Mouse (Mus musculus): ENCODE results near the gene Pde4d. TPM values are rescaled to one million over a fixed set of nuclear protein-coding genes. Genes with fewer than 3 reads are reported as not detected.

The Pde4d gene
- total and polyA plus RNA-seq, 3 experiments = 18.5 to 18.8 TPM; not detected in 1

GRCm38 (mm10) chr13:108528343-108528742, 78.6 kb downstream of the Pde4d start:
- H3K27ac ChIP-seq (ENCODE audit: control insufficient read depth, low read depth, low read length) = no peak overlapping the region
- H3K4me1 ChIP-seq (ENCODE audit: control insufficient read depth in 1 of 2, insufficient read depth in 2 of 2, low read length in 2 of 2) = no peaks in the 10 kb centered on the region
- H3K36me3 ChIP-seq (ENCODE audit: control insufficient read depth in 1 of 2, insufficient read depth in 2 of 2, low read length in 2 of 2) = no peaks in the 10 kb centered on the region
- no peak for DNase-seq (ENCODE audit: low read depth, low spot score)
- H3K9ac ChIP-seq (ENCODE audit: control insufficient read depth, low read depth, low read length, poor library complexity, severe bottlenecking) = no peak overlapping the region
- no peak overlapping the region for H3K4me3 ChIP-seq (ENCODE audit: control insufficient read depth in 1 of 2, insufficient read depth in 1 of 2, low read depth in 2 of 2, low read length in 2 of 2)
- no peaks in the 10 kb centered on the region for H3K79me2 ChIP-seq (ENCODE audit: control insufficient read depth, insufficient read depth, low read length, poor library complexity)
- H3K9me3 ChIP-seq (replicated peaks; ENCODE audit: insufficient read depth, low read length) = no peaks in the 10 kb centered on the region
- no peaks in the 10 kb centered on the region; a peak in 1 of 4 replicates for H3K27me3 ChIP-seq (ENCODE audit: control insufficient read depth in 1 of 2, insufficient read depth in 2 of 2, low read length in 2 of 2)
- TF ChIP-seq EP300 (IDR thresholded peaks at IDR 0.05; ENCODE audit: low read depth in 1 of 2, low read length in 2 of 2) = no peak
- TF ChIP-seq ETS1 (IDR thresholded peaks at IDR 0.05; ENCODE audit: low read depth, low read length) = no peak
- TF ChIP-seq MEF2A (IDR thresholded peaks at IDR 0.05; ENCODE audit: extremely low read depth, insufficient replicate concordance, low read depth, low read length, poor library complexity, severe bottlenecking) = no peak
- TF ChIP-seq NRF1 (IDR thresholded peaks at IDR 0.05; ENCODE audit: insufficient read depth, low read depth, low read length, poor library complexity, severe bottlenecking) = no peak
- TF ChIP-seq UBTF (IDR thresholded peaks at IDR 0.05; ENCODE audit: borderline replicate concordance, insufficient read depth, low read depth, low read length) = no peak
- TF ChIP-seq TBP (IDR thresholded peaks at IDR 0.05; ENCODE audit: low read depth, low read length) = no peak
- TF ChIP-seq ZMIZ1 (IDR thresholded peaks at IDR 0.05; ENCODE audit: low read depth, low read length) = no peak
- TF ChIP-seq CHD1 (IDR thresholded peaks at IDR 0.05; ENCODE audit: low read depth, low read length) = no peak
- no peak for TF ChIP-seq USF1 (IDR thresholded peaks at IDR 0.05; ENCODE audit: low read depth, low read length)

- no peaks in the 10 kb centered on the region; a peak in 1 of 4 replicates for H3K27me3 ChIP-seq (ENCODE audit: control insufficient read depth in 1 of 2, insufficient read depth in 2 of 2, low read length in 2 of 2)
- no peak overlapping the region for H3K9ac ChIP-seq (ENCODE audit: control insufficient read depth, low read depth, low read length, poor library complexity, severe bottlenecking)
- H3K4me1 ChIP-seq (ENCODE audit: control insufficient read depth in 1 of 2, insufficient read depth in 2 of 2, low read length in 2 of 2) = no peaks in the 10 kb centered on the region
- no peak for TF ChIP-seq NRF1 (IDR thresholded peaks at IDR 0.05; ENCODE audit: insufficient read depth, low read depth, low read length, poor library complexity, severe bottlenecking)
- TF ChIP-seq MXI1 (IDR thresholded peaks at IDR 0.05; ENCODE audit: low read depth, low read length) = no peak
- H3K9me3 ChIP-seq (replicated peaks; ENCODE audit: insufficient read depth, low read length) = no peaks in the 10 kb centered on the region
- no peak overlapping the region for H3K27ac ChIP-seq (ENCODE audit: control insufficient read depth, low read depth, low read length)
- DNase-seq (ENCODE audit: low read depth, low spot score) = no peak
- H3K36me3 ChIP-seq (ENCODE audit: control insufficient read depth in 1 of 2, insufficient read depth in 2 of 2, low read length in 2 of 2) = no peaks in the 10 kb centered on the region
- H3K79me2 ChIP-seq (ENCODE audit: control insufficient read depth, insufficient read depth, low read length, poor library complexity) = no peaks in the 10 kb centered on the region
- H3K4me3 ChIP-seq (ENCODE audit: control insufficient read depth in 1 of 2, insufficient read depth in 1 of 2, low read depth in 2 of 2, low read length in 2 of 2) = no peak overlapping the region
These were observed 83.1 kb downstream of the Pde4d start for GRCm38 (mm10) chr13:108532875-108533274.

- DNase-seq (ENCODE audit: low read depth, low spot score) = no peak
- Histone ChIP-seq H3K79me2 (ENCODE audit: control insufficient read depth, insufficient read depth, low read length, poor library complexity) (no peaks in the 10 kb centered on the region), H3K9ac (ENCODE audit: control insufficient read depth, low read depth, low read length, poor library complexity, severe bottlenecking) (no peak overlapping the region), H3K27ac (ENCODE audit: control insufficient read depth, low read depth, low read length) (no peak overlapping the region), H3K36me3 (ENCODE audit: control insufficient read depth in 1 of 2, insufficient read depth in 2 of 2, low read length in 2 of 2) (no peaks in the 10 kb centered on the region), H3K27me3 (ENCODE audit: control insufficient read depth in 1 of 2, insufficient read depth in 2 of 2, low read length in 2 of 2) (no peaks in the 10 kb centered on the region; a peak in 1 of 4 replicates), H3K4me3 (ENCODE audit: control insufficient read depth in 1 of 2, insufficient read depth in 1 of 2, low read depth in 2 of 2, low read length in 2 of 2) (no peak overlapping the region), H3K9me3 (replicated peaks; ENCODE audit: insufficient read depth, low read length) (no peaks in the 10 kb centered on the region), H3K4me1 (ENCODE audit: control insufficient read depth in 1 of 2, insufficient read depth in 2 of 2, low read length in 2 of 2) (no peaks in the 10 kb centered on the region)
- TF ChIP-seq SMC3 (IDR thresholded peaks at IDR 0.05; ENCODE audit: low read depth, low read length) (no peak), ELF1 (IDR thresholded peaks at IDR 0.05; ENCODE audit: low read depth, low read length) (no peak), CHD2 (IDR thresholded peaks at IDR 0.05; ENCODE audit: low read length) (no peak), ETS1 (IDR thresholded peaks at IDR 0.05; ENCODE audit: low read depth, low read length) (no peak), MAX (IDR thresholded peaks at IDR 0.05; ENCODE audit: low read length) (no peak), UBTF (IDR thresholded peaks at IDR 0.05; ENCODE audit: borderline replicate concordance, insufficient read depth, low read depth, low read length) (no peak), NELFE (IDR thresholded peaks at IDR 0.05; ENCODE audit: low read depth, low read length) (no peak), POLR2A (IDR thresholded peaks at IDR 0.05; ENCODE audit: control insufficient read depth in 1 of 2, insufficient read depth in 1 of 2, low read depth in 1 of 2, low read length in 2 of 2, poor library complexity in 1 of 2) (no peak), RAD21 (IDR thresholded peaks at IDR 0.05; ENCODE audit: low read depth, low read length) (no peak), RCOR1 (IDR thresholded peaks at IDR 0.05; ENCODE audit: low read depth, low read length) (no peak)
These were observed 86.7 kb downstream of the Pde4d start for GRCm38 (mm10) chr13:108536436-108536835.

Data from MEL (cell line).